Mouse (Mus musculus) spleen, adult 2 months (tissue): ENCODE measurements around the gene Mrps23.

Source experiments
- CTCF ChIP-seq: fragments of 200-500 bp; IDR thresholded peaks from 2 replicates; pipeline ENCODE4 v1.5.1; 2011; ENCODE audit warnings: mild to moderate bottlenecking, inconsistent platforms; ENCODE audit not compliant: insufficient read depth, insufficient read length, insufficient replicate concordance; ENCODE audit errors: extremely low read depth
- POLR2A ChIP-seq: fragments of 200-500 bp; IDR thresholded peaks from 2 replicates; pipeline ENCODE4 v1.6.1; 2011; ENCODE audit warnings: low read depth, low read length, inconsistent platforms

- TF ChIP-seq POLR2A (no peak), CTCF (no peak)
Observed at GRCm38 (mm10) chr11:88180467-88180958, 23.7 kb upstream of the Mrps23 start.
